Mouse (Mus musculus): ENCODE measurements around the gene Atg9b. TPM values are rescaled to one million over a fixed set of nuclear protein-coding genes. Genes with fewer than 3 reads are reported as not detected.

The Atg9b gene
- polyA plus RNA-seq (2012; rRNA removed): 1.1 and 1.3 TPM in 2 replicates

GRCm38 (mm10) chr5:24391864-24392263 lies at the start of gene Atg9b:
Gene Atg9b (minus strand): TSS chr5:24392143.

GRCm38 (mm10) chr5:24423129-24424003 lies 31.4 kb upstream of the Atg9b start, which contains the start of the genes Cdk5 and Slc4a2:
Gene Cdk5 (minus strand): TSS chr5:24423530.
Gene Slc4a2 (plus strand): TSS chr5:24423837.

DNA sequence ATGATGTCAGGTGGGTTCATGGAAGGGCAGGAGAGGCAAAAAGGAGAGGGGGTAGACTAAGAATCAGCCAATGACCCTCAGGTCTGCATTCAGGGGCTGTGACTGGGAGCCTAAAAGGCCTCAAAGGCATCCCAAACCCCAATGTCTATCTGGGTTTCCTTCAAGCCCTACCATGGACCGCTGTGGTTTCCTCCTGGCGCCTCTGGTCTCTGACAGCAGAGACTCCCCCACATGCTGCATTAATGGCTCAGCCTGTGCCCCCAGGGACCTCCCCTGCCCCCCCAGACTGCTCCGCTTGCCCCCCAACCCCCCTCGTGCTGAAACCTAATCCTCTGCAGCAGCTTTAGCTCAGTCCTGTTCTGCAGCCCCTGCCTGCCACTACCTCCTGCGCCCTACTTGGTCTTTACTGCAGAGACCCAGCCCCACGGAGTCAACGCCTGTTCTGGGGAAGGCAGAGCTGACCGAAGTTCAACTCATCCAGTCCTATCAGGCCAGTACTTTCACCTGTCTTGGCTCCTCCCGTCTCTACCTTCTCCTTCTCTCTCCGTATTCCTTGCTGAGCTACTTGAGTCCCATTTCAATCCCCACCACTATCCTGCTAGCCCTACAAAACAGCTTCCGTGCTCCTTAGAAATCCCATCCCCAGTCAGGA lies 21.2 kb upstream of the Atg9b start, which contains the start of gene Asic3:
TSS of gene Asic3 (plus strand) at position 351 of the 652 bp plus-strand sequence.

GRCm38 (mm10) chr5:24393392-24393997 lies 1.6 kb upstream of the Atg9b start, which contains the start of gene Abcb8:
Gene Abcb8 (plus strand): TSS chr5:24393663.

DNA sequence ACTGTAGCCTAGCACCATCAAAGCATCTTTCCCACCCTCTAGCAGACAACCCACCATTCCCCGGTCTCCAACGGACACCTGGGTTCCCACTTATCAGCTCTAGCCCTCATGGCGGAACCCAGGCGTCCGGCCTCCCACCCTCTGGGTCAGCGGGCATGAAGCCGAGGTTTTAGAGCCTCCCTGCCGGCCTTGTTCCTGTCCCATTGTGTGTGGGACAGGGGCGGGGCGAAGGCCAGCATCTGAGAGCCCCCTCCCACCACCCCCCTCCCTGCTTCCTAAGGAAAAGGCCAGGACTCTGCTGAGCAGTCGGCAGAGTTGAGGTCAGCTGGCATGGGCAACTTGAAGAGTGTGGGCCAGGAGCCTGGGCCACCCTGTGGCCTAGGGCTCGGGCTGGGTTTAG lies 27.4 kb downstream of the Atg9b start, which contains the start of gene Nos3:
TSS of gene Nos3 (plus strand) at position 303 of the 400 bp plus-strand sequence.

DNA sequence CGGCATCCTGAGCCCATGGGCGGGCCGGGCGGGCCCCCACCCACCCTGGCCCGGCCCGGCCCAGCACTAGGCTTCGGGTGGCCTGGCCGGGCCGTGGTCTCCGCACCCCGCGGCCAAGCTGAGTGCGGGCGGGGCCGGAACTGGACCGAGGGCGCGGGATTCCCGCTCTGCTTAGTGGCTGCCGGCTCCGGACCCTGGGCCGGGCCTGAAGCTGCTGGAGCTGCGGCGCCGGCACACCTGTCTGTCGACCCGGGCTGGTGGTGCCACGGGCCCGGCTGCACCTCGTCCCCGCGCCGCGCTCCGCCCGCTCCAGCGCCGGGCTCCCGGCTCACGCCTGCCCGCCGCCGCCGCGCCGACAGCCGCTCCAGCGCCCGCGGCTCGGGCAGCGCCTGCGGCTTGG lies 40.7 kb downstream of the Atg9b start, which contains the start of gene Kcnh2:
TSS of gene Kcnh2 (minus strand) at position 327 of the 400 bp plus-strand sequence.

Other genes with a start within 250 kb of the Atg9b start
- 9.8 and 10.5 TPM in 2 replicates for gene Nupl2, start 227.2 kb downstream of the Atg9b start, polyA plus RNA-seq (2012; rRNA removed)
- 33.9 and 40.9 TPM in 2 replicates for gene Kcnh2, start 40.5 kb downstream of the Atg9b start, polyA plus RNA-seq (2012; rRNA removed)
- 9.0 and 9.2 TPM in 2 replicates for gene Nos3, start 27.3 kb downstream of the Atg9b start, polyA plus RNA-seq (2012; rRNA removed)
- 49.0 and 50.9 TPM in 2 replicates for gene Abcb8, start 1.5 kb upstream of the Atg9b start, polyA plus RNA-seq (2012; rRNA removed)
- gene Asic3, start 21.2 kb upstream of the Atg9b start, polyA plus RNA-seq (2012; rRNA removed): 1.4 and 5.2 TPM in 2 replicates
- 177 and 195 TPM in 2 replicates for gene Cdk5, start 31.4 kb upstream of the Atg9b start, polyA plus RNA-seq (2012; rRNA removed)
- 42.4 and 45.9 TPM in 2 replicates for gene Slc4a2, start 31.7 kb upstream of the Atg9b start, polyA plus RNA-seq (2012; rRNA removed)
- gene Fastk, start 53.1 kb upstream of the Atg9b start, polyA plus RNA-seq (2012; rRNA removed): 193 and 194 TPM in 2 replicates
- 50.2 and 50.7 TPM in 2 replicates for gene Tmub1, start 55.7 kb upstream of the Atg9b start, polyA plus RNA-seq (2012; rRNA removed)
- 195 and 199 TPM in 2 replicates for gene Agap3, start 60.0 kb upstream of the Atg9b start, polyA plus RNA-seq (2012; rRNA removed)
- gene Gbx1, start 135.1 kb upstream of the Atg9b start, polyA plus RNA-seq (2012; rRNA removed): 3.5 and 4.0 TPM in 2 replicates
- gene Asb10, start 148.8 kb upstream of the Atg9b start, polyA plus RNA-seq (2012; rRNA removed): 0.22 and 0.46 TPM in 2 replicates
- gene 4931409K22Rik, start 164.7 kb upstream of the Atg9b start, polyA plus RNA-seq (2012; rRNA removed): 0.43 and 0.49 TPM in 2 replicates
- 70.8 and 79.3 TPM in 2 replicates for gene Abcf2, start 185.3 kb upstream of the Atg9b start, polyA plus RNA-seq (2012; rRNA removed)
- gene Chpf2, start 194.6 kb upstream of the Atg9b start, polyA plus RNA-seq (2012; rRNA removed): 28.3 and 31.8 TPM in 2 replicates
- gene Smarcd3, start 232.3 kb upstream of the Atg9b start, polyA plus RNA-seq (2012; rRNA removed): 146 and 174 TPM in 2 replicates

All from central nervous system, embryonic 14 days (tissue).